Mouse (Mus musculus) 3T3-L1 (cell line): ENCODE measurements around the gene BC107364.
"Not testable (repeated sequence)": the region's sequence is repeated elsewhere in the genome, so short reads cannot be mapped to it uniquely, and the experiment has no call there.

Experiments
- DNase-seq: peaks from one replicate; pipeline ENCODE4 v3.0.0-alpha.2; 2015; ENCODE audit warnings: low read depth, low spot score

Gene BC107364

GRCm38 (mm10) chr3:96452262-96452661 lies at the start of gene BC107364:
BC107364 (minus strand) TSS chr3:96452306.
- not testable (repeated sequence) for DNase-seq

GRCm38 (mm10) chr3:96501391-96502115 lies 49.4 kb upstream of the BC107364 start:
- DNase-seq: peak; percentile 94

GRCm38 (mm10) chr3:96500691-96501265 lies 48.7 kb upstream of the BC107364 start:
- DNase-seq: peak; percentile 94

GRCm38 (mm10) chr3:96500289-96500621 lies 48.1 kb upstream of the BC107364 start:
- DNase-seq: peak; percentile 97

GRCm38 (mm10) chr3:96499481-96500288 lies 47.6 kb upstream of the BC107364 start:
- DNase-seq: peak; percentile 92

GRCm38 (mm10) chr3:96498476-96499245 lies 46.6 kb upstream of the BC107364 start:
- DNase-seq: peak; percentile 68

- DNase-seq: peak; percentile 93
These were observed 45.4 kb upstream of the BC107364 start for GRCm38 (mm10) chr3:96497451-96498028.

GRCm38 (mm10) chr3:96496620-96497275 lies 44.6 kb upstream of the BC107364 start:
- peak; percentile 41 for DNase-seq

- peak; percentile 39 for DNase-seq
These were observed 44.1 kb upstream of the BC107364 start for GRCm38 (mm10) chr3:96496216-96496615.

- peak; percentile 33 for DNase-seq
These were observed 43.5 kb upstream of the BC107364 start for GRCm38 (mm10) chr3:96495490-96496210.

- peak; percentile 27 for DNase-seq
These were observed 42.8 kb upstream of the BC107364 start for GRCm38 (mm10) chr3:96494912-96495311.

GRCm38 (mm10) chr3:96494456-96494855 lies 42.4 kb upstream of the BC107364 start:
- DNase-seq: not testable (repeated sequence)

- DNase-seq: not testable (repeated sequence)
These were observed 37.5 kb upstream of the BC107364 start for GRCm38 (mm10) chr3:96489636-96490035.

GRCm38 (mm10) chr3:96488907-96489629 lies 37.0 kb upstream of the BC107364 start:
- not testable (repeated sequence) for DNase-seq

- DNase-seq: not testable (repeated sequence)
These were observed 36.3 kb upstream of the BC107364 start for GRCm38 (mm10) chr3:96488290-96488906.

GRCm38 (mm10) chr3:96487596-96488289 lies 35.6 kb upstream of the BC107364 start:
- peak; percentile 53 for DNase-seq

GRCm38 (mm10) chr3:96486828-96487559 lies 34.9 kb upstream of the BC107364 start:
- DNase-seq: not testable (repeated sequence)
